Mouse (Mus musculus) embryonic stem cell, embryonic (primary cell): ENCODE measurements around the gene Gtdc1.

Experiments
- CTCF ChIA-PET, 4 experiments: fragments of 300-600 bp in 2 of 4; fragments of 350-600 bp in 2 of 4; sonication (Branson Sonifier 250); formaldehyde crosslinking; loops; one replicate each; lab custom pipeline; 2022; ENCODE audit warnings: inconsistent platforms in 2 of 4; lab: Charles Lee
- POLR2A ChIA-PET, 4 experiments: fragments of 300-600 bp in 2 of 4; fragments of 350-600 bp in 2 of 4; sonication (Branson Sonifier 250); formaldehyde crosslinking; loops; one replicate each; lab custom pipeline; 2022; ENCODE audit warnings: antibody characterized with exemption in 4 of 4, inconsistent platforms in 1 of 4; lab: Charles Lee

Gtdc1 gene

DNA sequence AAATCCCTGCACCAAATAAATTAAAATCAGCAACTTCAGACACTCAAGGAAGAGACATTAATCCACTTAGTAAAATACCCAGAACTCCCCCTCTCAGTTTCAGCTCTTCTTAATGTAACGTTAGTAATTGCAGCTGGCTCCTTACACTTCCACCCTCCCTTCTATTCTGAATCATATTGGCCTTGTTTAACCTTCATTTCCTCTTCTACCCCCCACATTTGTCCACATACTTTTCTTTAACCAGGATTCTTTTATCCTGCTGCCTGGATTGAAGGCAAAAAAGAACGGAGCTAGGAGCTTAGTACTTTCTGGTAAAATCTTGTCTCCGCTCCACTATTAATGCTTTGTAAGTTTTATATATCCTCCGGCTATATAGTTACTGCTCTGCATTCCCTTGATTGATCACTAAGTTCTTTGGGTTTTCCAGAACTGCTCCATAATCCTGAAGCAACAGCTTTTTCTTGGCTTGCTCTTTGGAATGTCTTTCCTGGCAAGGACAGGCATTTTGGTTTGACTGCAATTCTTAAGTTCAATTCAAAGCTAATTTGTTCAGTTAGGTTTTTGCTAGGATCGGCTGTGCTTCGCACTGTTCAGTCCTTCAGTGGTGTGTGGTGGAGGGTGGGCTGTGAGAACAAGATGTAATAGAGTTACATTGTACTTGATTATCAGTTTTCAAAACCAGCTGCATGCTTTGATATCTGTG is 368.1 kb downstream of the Gtdc1 start:
- ChIA-PET POLR2A (interaction anchor here in 1 of 4 experiments (1.0 kb wide), 2 partner anchors 9 to 43 kb away, joined by 3 read pairs; no protein-coding TSS in a partner anchor), CTCF (no interaction called here)

DNA sequence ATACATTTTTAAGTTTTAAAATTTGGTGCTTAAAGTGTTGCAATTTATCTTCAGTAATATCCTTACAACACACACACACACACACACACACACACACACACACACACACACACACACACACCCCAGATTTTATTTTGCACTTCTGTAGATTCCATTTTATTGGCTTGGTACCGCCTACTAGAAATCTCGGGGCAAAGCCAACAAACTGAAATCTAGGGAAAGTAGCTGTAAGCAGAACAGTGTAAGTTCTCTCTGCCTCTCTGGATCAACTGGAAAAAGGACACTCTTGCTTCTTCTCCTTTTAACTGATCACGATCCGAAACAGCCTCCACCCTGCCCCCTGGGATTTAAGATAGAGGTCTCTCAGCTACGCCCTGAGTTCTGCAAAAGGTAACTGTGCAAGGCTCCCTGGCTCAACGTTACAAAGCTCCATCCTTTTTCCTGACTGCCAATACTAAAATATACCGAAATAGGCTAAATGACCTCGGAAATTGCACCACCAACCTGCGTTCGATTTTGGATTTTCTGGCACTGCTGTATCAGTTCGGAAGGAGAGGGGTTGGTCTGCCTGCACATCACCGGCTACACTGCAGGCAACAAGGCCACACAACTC is 369.7 kb downstream of the Gtdc1 start:
- ChIA-PET POLR2A (interaction anchor here in 1 of 4 experiments (0.6 to 1.6 kb wide), 3 partner anchors 11 to 32 kb away, joined by 3 to 7 read pairs (median 4); no protein-coding TSS in a partner anchor), CTCF (no interaction called here)

GRCm38 (mm10) chr2:44556861-44557592 is 370.4 kb downstream of the Gtdc1 start:
- ChIA-PET CTCF (no interaction called here), POLR2A (interaction anchor here in 1 of 4 experiments (1.3 to 1.6 kb wide), 2 partner anchors 12 kb away, joined by 3 to 4 read pairs; no protein-coding TSS in a partner anchor)

DNA sequence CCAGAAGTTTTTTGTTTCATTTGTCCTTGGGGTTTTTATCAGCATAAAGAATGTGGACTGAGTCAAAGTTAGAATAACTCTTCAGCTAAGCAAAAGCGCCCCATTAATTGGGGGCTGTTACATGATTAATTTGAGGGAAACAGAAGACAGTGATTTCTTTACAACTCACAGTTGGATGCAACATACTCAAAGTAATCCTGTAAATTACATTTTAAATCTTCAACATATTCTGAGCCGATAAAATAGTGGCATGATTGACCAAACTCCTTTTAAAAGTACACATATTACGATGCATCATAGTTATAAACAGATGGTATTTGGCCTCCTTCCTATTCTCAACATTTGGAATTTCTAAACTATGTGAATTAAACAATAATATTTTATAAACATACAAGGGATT is 372.7 kb downstream of the Gtdc1 start:
- CTCF ChIA-PET = no interaction called here
- POLR2A ChIA-PET = interaction anchor here in 2 of 4 experiments (0.7 to 1.6 kb wide), 3 partner anchors 9 to 373 kb away, joined by 3 to 4 read pairs (median 3); partner anchors contain the start of gene Gtdc1 (in 1 of the 2)

DNA sequence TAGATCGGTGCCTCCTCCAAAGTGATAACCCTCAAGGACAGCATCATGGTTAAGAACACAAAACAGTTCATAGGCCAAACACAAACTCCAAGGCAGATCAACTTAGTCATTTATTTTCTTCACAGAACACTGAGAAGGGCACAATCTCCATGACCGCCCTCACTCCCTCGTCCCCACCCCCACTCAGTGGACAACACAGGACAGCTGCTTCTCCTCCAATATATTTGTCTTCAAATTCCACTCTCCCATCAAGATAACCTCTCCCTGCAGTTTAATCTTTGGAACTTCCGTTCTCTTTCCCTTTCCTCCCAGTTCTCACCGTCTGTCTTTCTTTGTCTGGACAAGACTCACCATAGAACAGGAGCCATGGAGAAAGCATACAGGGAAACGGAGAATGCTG is 378.1 kb downstream of the Gtdc1 start:
- ChIA-PET POLR2A (no interaction called here), CTCF (no interaction called here)

GRCm38 (mm10) chr2:44542775-44543174 is 384.7 kb downstream of the Gtdc1 start:
- CTCF ChIA-PET = interaction anchor here in 1 of 4 experiments (0.6 kb wide), 1 partner anchor 54 kb away, joined by 3 read pairs; no protein-coding TSS in a partner anchor
- POLR2A ChIA-PET = interaction anchor here in 1 of 4 experiments (0.5 kb wide), 1 partner anchor 711 kb away, joined by 5 read pairs; no protein-coding TSS in a partner anchor

GRCm38 (mm10) chr2:44541726-44542125 is 385.7 kb downstream of the Gtdc1 start:
- CTCF ChIA-PET = no interaction called here
- POLR2A ChIA-PET = interaction anchor here in 1 of 4 experiments (1.0 kb wide), 1 partner anchor 37 kb away, joined by 3 read pairs; no protein-coding TSS in a partner anchor

- ChIA-PET POLR2A (no interaction called here), CTCF (no interaction called here)
These were observed 386.6 kb downstream of the Gtdc1 start for GRCm38 (mm10) chr2:44540881-44541280.

DNA sequence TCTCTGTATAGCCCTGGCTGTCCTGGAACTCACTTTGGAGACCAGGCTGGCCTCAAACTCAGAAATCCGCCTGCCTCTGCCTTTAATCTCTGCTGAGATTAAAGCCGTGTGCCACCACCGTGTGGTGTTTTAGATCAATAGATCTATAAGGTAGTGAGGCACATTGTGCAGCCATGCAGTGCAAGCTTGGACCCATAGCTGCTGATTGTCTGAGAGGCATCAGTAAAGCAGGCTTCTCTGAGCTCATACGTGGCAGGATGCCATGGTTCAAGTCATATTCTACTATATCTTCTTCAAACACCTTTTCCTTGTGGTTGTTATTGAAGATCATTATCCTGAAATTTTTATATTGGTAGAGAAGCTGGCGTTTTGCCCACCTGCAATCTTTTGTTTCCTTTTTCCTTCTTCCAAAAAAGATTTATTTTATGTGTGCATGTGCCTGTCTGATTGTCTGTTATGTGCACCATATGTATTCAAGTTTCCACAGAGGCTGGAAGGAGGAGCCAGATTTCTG is 388.3 kb downstream of the Gtdc1 start:
- ChIA-PET POLR2A (interaction anchor here in 2 of 4 experiments (0.6 to 1.6 kb wide), 4 partner anchors 14 to 542 kb away, joined by 3 to 9 read pairs (median 3); no protein-coding TSS in a partner anchor), CTCF (no interaction called here)

DNA sequence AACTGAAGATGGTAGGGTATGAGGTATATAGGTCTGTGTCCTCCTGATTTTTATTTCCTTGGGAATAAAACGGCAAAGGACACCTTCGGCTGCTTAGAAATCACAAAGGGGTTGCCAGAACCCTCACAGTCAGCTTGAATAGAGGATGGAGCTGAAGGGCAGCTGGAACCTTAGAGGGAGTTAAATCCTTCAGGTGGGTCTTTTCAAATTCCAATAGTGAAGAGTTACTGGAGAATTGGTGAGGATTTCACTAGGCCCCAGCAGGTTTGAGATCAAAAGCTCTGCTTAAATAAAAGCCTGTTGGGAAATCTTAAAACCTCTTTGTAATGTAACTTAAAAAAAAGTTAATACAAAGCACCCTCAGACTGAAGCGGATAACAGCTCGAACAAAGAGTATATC is 389.3 kb downstream of the Gtdc1 start:
- ChIA-PET POLR2A (interaction anchor here in 3 of 4 experiments (0.6 to 1.6 kb wide), 6 partner anchors 12 to 68 kb away, joined by 3 to 9 read pairs (median 3); no protein-coding TSS in a partner anchor), CTCF (interaction anchor here in 1 of 4 experiments (0.6 kb wide), 1 partner anchor 569 kb away, joined by 18 read pairs; no protein-coding TSS in a partner anchor)

DNA sequence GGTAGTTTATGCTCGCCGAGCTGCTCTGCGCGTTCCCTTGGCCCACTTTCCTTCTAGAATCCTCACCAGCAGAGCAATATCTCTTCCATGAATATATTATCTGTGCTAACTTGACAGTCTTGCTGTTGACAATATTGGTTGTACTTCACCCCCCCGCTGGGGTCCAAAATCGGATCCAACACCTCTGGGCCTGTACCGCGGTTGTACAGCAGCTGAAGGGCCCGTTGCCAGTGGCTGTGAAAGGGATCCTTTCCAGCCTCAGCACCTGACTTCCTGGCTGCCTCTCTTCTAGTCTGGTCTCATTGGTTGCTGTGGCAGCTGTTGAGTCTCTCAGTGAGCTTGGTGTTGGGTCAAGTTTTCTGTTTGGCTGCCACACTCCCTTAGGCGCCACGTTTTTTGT is 391.7 kb downstream of the Gtdc1 start:
- ChIA-PET CTCF (interaction anchor here in 1 of 4 experiments (0.7 to 0.8 kb wide), 2 partner anchors 9 to 65 kb away, joined by 3 read pairs; no protein-coding TSS in a partner anchor), POLR2A (interaction anchor here in 3 of 4 experiments (0.7 to 2.5 kb wide), 5 partner anchors 10 to 1201 kb away, joined by 3 to 10 read pairs (median 4); no protein-coding TSS in a partner anchor)

GRCm38 (mm10) chr2:44535136-44535675 is 392.3 kb downstream of the Gtdc1 start:
- ChIA-PET CTCF (interaction anchor here in 1 of 4 experiments (0.8 kb wide), 1 partner anchor 64 kb away, joined by 3 read pairs; no protein-coding TSS in a partner anchor), POLR2A (interaction anchor here in 3 of 4 experiments (0.7 to 2.5 kb wide), 4 partner anchors 9 to 1200 kb away, joined by 3 to 10 read pairs (median 5); no protein-coding TSS in a partner anchor)

- POLR2A ChIA-PET = interaction anchor here in 3 of 4 experiments (0.6 to 1.8 kb wide), 8 partner anchors 9 to 1179 kb away, joined by 3 to 10 read pairs (median 4); no protein-coding TSS in a partner anchor
- CTCF ChIA-PET = interaction anchor here in 1 of 4 experiments (1.0 kb wide), 1 partner anchor 9 kb away, joined by 3 read pairs; no protein-coding TSS in a partner anchor
These were observed 401.1 kb downstream of the Gtdc1 start for GRCm38 (mm10) chr2:44526110-44527032.

GRCm38 (mm10) chr2:44525187-44525919 is 402.1 kb downstream of the Gtdc1 start:
- POLR2A ChIA-PET = interaction anchor here (0.7 to 2.2 kb wide), 5 partner anchors 10 to 13 kb away, joined by 3 to 10 read pairs (median 6); no protein-coding TSS in a partner anchor
- CTCF ChIA-PET = no interaction called here

GRCm38 (mm10) chr2:44519236-44519635 is 408.2 kb downstream of the Gtdc1 start:
- ChIA-PET CTCF (no interaction called here), POLR2A (no interaction called here)

DNA sequence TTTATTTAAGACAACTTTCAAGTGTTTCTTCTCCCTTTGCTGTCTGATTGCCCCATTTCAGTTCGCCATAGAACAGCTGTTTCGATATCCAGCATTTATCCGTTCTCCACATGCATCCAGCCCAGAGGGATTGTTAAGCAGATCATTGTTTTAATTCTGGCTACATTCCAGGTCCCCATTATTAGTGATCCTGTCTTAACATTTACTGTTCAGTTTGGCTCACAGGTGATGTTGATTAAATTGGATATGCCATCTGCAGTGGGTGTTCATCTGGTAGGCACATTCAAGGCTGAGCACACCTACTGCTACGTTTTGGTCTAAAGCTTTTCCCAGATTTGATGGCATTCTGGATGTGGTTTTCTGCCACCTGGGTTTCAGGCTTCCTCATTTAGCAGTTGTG is 409.4 kb downstream of the Gtdc1 start:
- CTCF ChIA-PET = no interaction called here
- POLR2A ChIA-PET = no interaction called here
